Mouse (Mus musculus) mouse trophoblast stem cell (cell line): ENCODE results near the gene Esp22.
"Not testable (repeated sequence)": the region's sequence is repeated elsewhere in the genome, so short reads cannot be mapped to it uniquely, and the experiment has no call there.

Experiments used
- in situ Hi-C, 2 experiments: fragments of 300-500 bp; cut with MseI, MboI; formaldehyde crosslinking; loops; 2 replicates in 1 of 2; 3 replicates in 1 of 2; pipeline ENCODE4 v1.15.1; 2025

Esp22 gene

GRCm38 (mm10) chr17:39095034-39095433, at the start of gene Esp22:
Esp22 (plus strand) TSS chr17:39095334.
- in situ Hi-C loops = no loop called here

- in situ Hi-C loops = no loop called here
These were observed 31.5 kb upstream of the Esp22 start for GRCm38 (mm10) chr17:39063641-39064040.

DNA sequence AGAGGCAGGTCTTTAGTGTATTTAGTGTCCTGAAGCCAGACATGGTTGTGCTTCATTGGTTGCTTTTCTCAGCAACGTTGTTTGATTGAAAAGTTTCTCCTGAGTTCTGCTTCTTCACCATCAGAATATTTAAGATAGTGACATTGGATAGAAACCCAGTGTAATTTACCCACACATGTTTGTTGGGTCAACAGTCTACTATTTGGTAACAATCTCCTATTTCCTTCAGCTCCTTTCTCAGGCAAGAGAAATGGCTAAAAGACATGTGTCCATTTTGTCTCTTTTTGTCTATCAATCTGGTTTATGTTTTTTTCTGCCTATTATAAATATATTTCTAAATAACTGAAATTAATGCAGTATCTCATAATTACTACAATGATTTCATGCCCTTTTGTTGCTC, 18.2 kb upstream of the Esp22 start, which contains the start of gene Esp23:
Gene Esp23 (minus strand): TSS at position 101 of the 400 bp plus-strand sequence.
- in situ Hi-C loops = no loop called here

DNA sequence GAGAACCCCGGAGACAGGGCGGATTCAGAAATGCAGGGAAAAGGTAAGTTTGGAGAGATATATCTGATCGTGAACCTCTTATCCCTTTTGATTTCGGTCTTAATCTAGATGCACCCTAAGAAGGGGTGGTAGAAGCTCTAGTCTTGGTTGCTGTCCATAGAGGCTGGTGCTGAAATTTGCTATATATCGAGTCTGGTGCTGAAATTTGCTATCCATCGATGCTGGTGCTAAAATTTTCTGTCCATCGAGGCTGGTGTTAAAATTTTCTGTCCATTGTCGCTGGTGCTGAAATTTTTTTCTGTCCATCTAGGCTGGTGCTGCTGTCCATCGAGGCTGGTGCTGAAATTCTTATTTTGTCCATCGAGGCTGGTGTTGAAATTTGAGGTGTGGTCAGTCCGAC, 12.0 kb downstream of the Esp22 start:
- in situ Hi-C loops = not testable (repeated sequence)

DNA sequence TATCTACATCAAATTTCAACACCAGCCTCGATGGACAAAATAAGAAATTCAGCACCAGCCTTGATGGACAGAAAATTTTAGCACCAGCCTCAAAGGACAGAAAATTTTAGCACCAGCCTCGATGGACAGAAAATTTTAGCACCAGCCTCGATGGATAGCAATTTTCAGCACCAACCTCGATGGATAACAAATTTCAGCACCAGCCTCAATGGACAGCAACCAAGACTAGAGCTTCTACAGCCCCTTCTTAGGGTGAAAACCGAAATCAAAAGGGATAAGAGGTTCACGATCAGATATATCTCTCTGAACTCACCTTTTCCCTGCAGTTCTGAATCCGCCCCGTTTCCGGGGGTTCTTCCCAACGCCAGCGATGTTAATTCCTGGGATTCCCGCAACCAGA, 34.0 kb downstream of the Esp22 start:
- in situ Hi-C loops = not testable (repeated sequence)
